Mouse (Mus musculus): ENCODE results near the gene Zfhx2. TPM values are rescaled to one million over a fixed set of nuclear protein-coding genes. Genes with fewer than 3 reads are reported as not detected.

The Zfhx2 gene
- 5.0 and 5.4 TPM in 2 replicates for polyA plus RNA-seq (2014; fragmentation: Nextera tagmentation; extraction: Ambion mirVana)

DNA sequence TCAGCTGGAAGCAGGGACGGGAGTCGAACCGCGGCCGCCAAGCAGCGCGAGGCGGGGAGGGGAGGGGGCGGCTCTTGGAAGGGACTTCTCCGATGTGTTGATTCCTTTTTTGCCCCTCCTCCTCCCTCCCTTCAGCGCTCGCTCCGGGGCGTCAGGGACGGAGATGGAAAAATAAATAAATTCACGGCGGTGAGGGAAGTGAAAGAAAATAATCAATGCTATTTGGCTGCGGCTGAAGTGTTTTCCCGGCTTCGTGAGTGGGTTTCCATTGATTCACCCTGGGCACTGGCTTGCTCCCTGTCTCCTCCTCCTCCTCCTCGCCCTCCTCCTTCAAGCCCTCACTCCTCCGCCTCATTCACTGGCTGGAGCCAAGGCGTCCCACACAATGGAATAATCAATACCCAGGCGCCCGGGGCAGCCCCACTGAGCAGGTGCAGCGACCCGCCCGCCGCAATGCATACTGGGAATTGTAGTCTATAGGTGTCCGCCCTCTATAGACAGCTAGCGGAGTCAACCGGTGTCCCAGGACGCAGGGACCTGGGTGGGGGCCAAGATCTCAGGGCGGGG is at the start of gene Zfhx2:
Gene Zfhx2 (minus strand): TSS at position 314 of the 567 bp plus-strand sequence.
- H3K4me1 ChIP-seq (replicated peaks; ENCODE audit: control insufficient read depth, insufficient read depth, low read length): peaks cover 36% of the 10 kb centered on the region
- no peaks in the 10 kb centered on the region for H3K36me3 ChIP-seq (ENCODE audit: control insufficient read depth, insufficient read depth, low read length)
- whole genome bisulfite sequencing: under 1% methylated on average over 34 of the region's 34 CpGs
- H3K4me3 ChIP-seq (ENCODE audit: low read depth, low read length): peak within 1 kb of the TSS; percentile 49
- H3K9me3 ChIP-seq (ENCODE audit: control insufficient read depth, low read length): no peaks in the 10 kb centered on the region
- H3K4me2 ChIP-seq (ENCODE audit: low read length): peak within 1 kb of the TSS; percentile 61
- H3K9ac ChIP-seq (ENCODE audit: low read length): peak within 1 kb of the TSS; percentile 40
- H3K27ac ChIP-seq (ENCODE audit: low read depth): peak within 1 kb of the TSS; percentile 36
- DNase-seq (ENCODE audit: low spot score) (peak; percentile 93), ATAC-seq (replicated peaks; ENCODE audit: low FRiP score, low TSS enrichment, low read depth) (peak; percentile 87)
- no peaks in the 10 kb centered on the region for H3K27me3 ChIP-seq (replicated peaks; ENCODE audit: control insufficient read depth, insufficient read depth, low read length)

DNA sequence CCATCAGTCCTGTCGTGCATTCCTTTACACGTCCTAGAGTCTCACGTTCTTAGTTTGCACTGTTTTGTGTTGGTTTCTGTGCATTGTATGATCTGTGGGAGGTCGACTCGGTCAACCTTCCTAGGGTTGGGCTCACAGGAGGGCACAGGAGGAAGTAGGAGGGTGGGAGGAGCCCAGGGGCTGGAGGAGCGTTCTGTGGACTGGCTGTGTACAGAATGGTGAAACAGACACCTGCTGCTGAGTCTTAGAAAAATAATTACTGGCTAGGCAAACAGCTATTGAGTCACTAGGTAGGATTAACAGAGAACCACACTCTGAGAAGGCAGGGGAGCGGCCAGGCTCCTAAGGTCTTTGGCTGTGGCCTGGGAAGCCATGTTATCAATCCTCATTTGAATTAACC is 47.2 kb upstream of the Zfhx2 start:
- no peak for DNase-seq (ENCODE audit: low spot score)
- Histone ChIP-seq H3K36me3 (ENCODE audit: control insufficient read depth, insufficient read depth, low read length) (no peaks in the 10 kb centered on the region), H3K27me3 (replicated peaks; ENCODE audit: control insufficient read depth, insufficient read depth, low read length) (no peaks in the 10 kb centered on the region), H3K27ac (ENCODE audit: low read depth) (no peak overlapping the region), H3K4me1 (replicated peaks; ENCODE audit: control insufficient read depth, insufficient read depth, low read length) (no peaks in the 10 kb centered on the region), H3K9ac (ENCODE audit: low read length) (no peak overlapping the region), H3K4me2 (ENCODE audit: low read length) (no peak overlapping the region), H3K4me3 (ENCODE audit: low read depth, low read length) (no peak overlapping the region), H3K9me3 (ENCODE audit: control insufficient read depth, low read length) (no peaks in the 10 kb centered on the region)
- no peak for ATAC-seq (replicated peaks; ENCODE audit: low FRiP score, low TSS enrichment, low read depth)
- 50% methylated on average over 7 of the region's 7 CpGs for WGBS

- H3K4me2 ChIP-seq (ENCODE audit: low read length): no peak overlapping the region
- 82% methylated on average over 8 of the region's 8 CpGs for WGBS
- H3K4me3 ChIP-seq (ENCODE audit: low read depth, low read length): no peak overlapping the region
- no peaks in the 10 kb centered on the region for H3K36me3 ChIP-seq (ENCODE audit: control insufficient read depth, insufficient read depth, low read length)
- H3K9ac ChIP-seq (ENCODE audit: low read length): no peak overlapping the region
- H3K9me3 ChIP-seq (ENCODE audit: control insufficient read depth, low read length): no peaks in the 10 kb centered on the region
- DNase-seq (ENCODE audit: low spot score) (no peak), ATAC-seq (replicated peaks; ENCODE audit: low FRiP score, low TSS enrichment, low read depth) (no peak)
- no peak overlapping the region for H3K27ac ChIP-seq (ENCODE audit: low read depth)
- no peaks in the 10 kb centered on the region for H3K27me3 ChIP-seq (replicated peaks; ENCODE audit: control insufficient read depth, insufficient read depth, low read length)
- no peaks in the 10 kb centered on the region for H3K4me1 ChIP-seq (replicated peaks; ENCODE audit: control insufficient read depth, insufficient read depth, low read length)
These were observed 43.6 kb upstream of the Zfhx2 start for GRCm38 (mm10) chr14:55135676-55136075.

GRCm38 (mm10) chr14:55126521-55126920 is 34.4 kb upstream of the Zfhx2 start:
- Histone ChIP-seq H3K36me3 (ENCODE audit: control insufficient read depth, insufficient read depth, low read length) (no peaks in the 10 kb centered on the region), H3K27ac (ENCODE audit: low read depth) (no peak overlapping the region), H3K4me1 (replicated peaks; ENCODE audit: control insufficient read depth, insufficient read depth, low read length) (peaks cover 3% of the 10 kb centered on the region; the same call in 1 of the 2 replicates), H3K4me3 (ENCODE audit: low read depth, low read length) (no peak overlapping the region), H3K9me3 (ENCODE audit: control insufficient read depth, low read length) (no peaks in the 10 kb centered on the region), H3K27me3 (replicated peaks; ENCODE audit: control insufficient read depth, insufficient read depth, low read length) (no peaks in the 10 kb centered on the region), H3K9ac (ENCODE audit: low read length) (no peak overlapping the region), H3K4me2 (ENCODE audit: low read length) (no peak overlapping the region)
- DNase-seq (ENCODE audit: low spot score): no peak
- 88% methylated on average over 7 of the region's 7 CpGs for WGBS
- no peak for ATAC-seq (replicated peaks; ENCODE audit: low FRiP score, low TSS enrichment, low read depth)

- WGBS: 79% methylated on average over 5 of the region's 5 CpGs
- no peak overlapping the region for H3K4me2 ChIP-seq (ENCODE audit: low read length)
- no peak overlapping the region for H3K27ac ChIP-seq (ENCODE audit: low read depth)
- no peak for ATAC-seq (replicated peaks; ENCODE audit: low FRiP score, low TSS enrichment, low read depth)
- H3K9ac ChIP-seq (ENCODE audit: low read length): no peak overlapping the region
- H3K4me3 ChIP-seq (ENCODE audit: low read depth, low read length): no peak overlapping the region
- H3K9me3 ChIP-seq (ENCODE audit: control insufficient read depth, low read length): no peaks in the 10 kb centered on the region
- no peaks in the 10 kb centered on the region for H3K27me3 ChIP-seq (replicated peaks; ENCODE audit: control insufficient read depth, insufficient read depth, low read length)
- H3K4me1 ChIP-seq (replicated peaks; ENCODE audit: control insufficient read depth, insufficient read depth, low read length): peaks cover 3% of the 10 kb centered on the region; the same call in 1 of the 2 replicates
- DNase-seq (ENCODE audit: low spot score): no peak
- no peaks in the 10 kb centered on the region for H3K36me3 ChIP-seq (ENCODE audit: control insufficient read depth, insufficient read depth, low read length)
These were observed 33.6 kb upstream of the Zfhx2 start for GRCm38 (mm10) chr14:55125711-55126110.

GRCm38 (mm10) chr14:55122359-55122758 is 30.2 kb upstream of the Zfhx2 start:
- Histone ChIP-seq H3K4me1 (replicated peaks; ENCODE audit: control insufficient read depth, insufficient read depth, low read length) (peaks cover 3% of the 10 kb centered on the region; the same call in 1 of the 2 replicates), H3K9me3 (ENCODE audit: control insufficient read depth, low read length) (no peaks in the 10 kb centered on the region), H3K9ac (ENCODE audit: low read length) (0 out of 2 replicates have a peak overlapping the region, but pooled peaks have one; percentile 6), H3K27ac (ENCODE audit: low read depth) (no peak overlapping the region), H3K27me3 (replicated peaks; ENCODE audit: control insufficient read depth, insufficient read depth, low read length) (no peaks in the 10 kb centered on the region), H3K4me3 (ENCODE audit: low read depth, low read length) (no peak overlapping the region), H3K4me2 (ENCODE audit: low read length) (peak overlapping the region; percentile 14), H3K36me3 (ENCODE audit: control insufficient read depth, insufficient read depth, low read length) (no peaks in the 10 kb centered on the region)
- no peak for DNase-seq (ENCODE audit: low spot score)
- 36% methylated on average over 8 of the region's 8 CpGs for WGBS
- ATAC-seq (replicated peaks; ENCODE audit: low FRiP score, low TSS enrichment, low read depth): no peak

GRCm38 (mm10) chr14:55121947-55122346 is 29.8 kb upstream of the Zfhx2 start:
- H3K4me1 ChIP-seq (replicated peaks; ENCODE audit: control insufficient read depth, insufficient read depth, low read length): peaks cover 4% of the 10 kb centered on the region
- peaks cover under 1% of the 10 kb centered on the region; the same call in 1 of the 2 replicates for H3K27me3 ChIP-seq (replicated peaks; ENCODE audit: control insufficient read depth, insufficient read depth, low read length)
- no peaks in the 10 kb centered on the region for H3K9me3 ChIP-seq (ENCODE audit: control insufficient read depth, low read length)
- no peaks in the 10 kb centered on the region for H3K36me3 ChIP-seq (ENCODE audit: control insufficient read depth, insufficient read depth, low read length)
- 0 out of 2 replicates have a peak overlapping the region, but pooled peaks have one; percentile 6 for H3K9ac ChIP-seq (ENCODE audit: low read length)
- peak overlapping the region; percentile 14 for H3K4me2 ChIP-seq (ENCODE audit: low read length)
- WGBS: 5% methylated on average over 5 of the region's 5 CpGs
- DNase-seq (ENCODE audit: low spot score) (peak; percentile 82), ATAC-seq (replicated peaks; ENCODE audit: low FRiP score, low TSS enrichment, low read depth) (peak; percentile 81)
- H3K27ac ChIP-seq (ENCODE audit: low read depth): no peak overlapping the region
- H3K4me3 ChIP-seq (ENCODE audit: low read depth, low read length): no peak overlapping the region

- ATAC-seq (replicated peaks; ENCODE audit: low FRiP score, low TSS enrichment, low read depth): no peak
- no peaks in the 10 kb centered on the region for H3K9me3 ChIP-seq (ENCODE audit: control insufficient read depth, low read length)
- H3K9ac ChIP-seq (ENCODE audit: low read length): no peak overlapping the region
- peaks cover 14% of the 10 kb centered on the region for H3K27me3 ChIP-seq (replicated peaks; ENCODE audit: control insufficient read depth, insufficient read depth, low read length)
- H3K4me3 ChIP-seq (ENCODE audit: low read depth, low read length): no peak overlapping the region
- WGBS: 72% methylated on average over 4 of the region's 4 CpGs
- H3K4me1 ChIP-seq (replicated peaks; ENCODE audit: control insufficient read depth, insufficient read depth, low read length): peaks cover 16% of the 10 kb centered on the region
- DNase-seq (ENCODE audit: low spot score): no peak
- no peaks in the 10 kb centered on the region for H3K36me3 ChIP-seq (ENCODE audit: control insufficient read depth, insufficient read depth, low read length)
- no peak overlapping the region for H3K27ac ChIP-seq (ENCODE audit: low read depth)
- H3K4me2 ChIP-seq (ENCODE audit: low read length): no peak overlapping the region
These were observed 27.5 kb upstream of the Zfhx2 start for GRCm38 (mm10) chr14:55119421-55120134.
